Mouse (Mus musculus) ES-E14 (cell line): ENCODE results near the gene Mlkl.

Source experiments
- CHD2 ChIP-seq: IDR thresholded peaks from 2 replicates; pipeline ENCODE4 v1.6.1; 2014; ENCODE audit warnings: mild to moderate bottlenecking, low read depth, low read length, inconsistent platforms
- HCFC1 ChIP-seq: IDR thresholded peaks from 2 replicates; pipeline ENCODE4 v1.6.1; 2012; ENCODE audit warnings: low read length, inconsistent platforms, borderline replicate concordance; ENCODE audit not compliant: insufficient read depth
- MAFK ChIP-seq: IDR thresholded peaks from 2 replicates; pipeline ENCODE4 v1.6.1; 2014; ENCODE audit warnings: mild to moderate bottlenecking, low read depth, low read length, inconsistent platforms; ENCODE audit not compliant: insufficient read depth
- ZC3H11A ChIP-seq: IDR thresholded peaks from 2 replicates; pipeline ENCODE4 v1.6.1; 2012; ENCODE audit warnings: low read depth, mild to moderate bottlenecking, inconsistent platforms, low read length, borderline replicate concordance
- ZNF384 ChIP-seq: IDR thresholded peaks from 2 replicates; pipeline ENCODE4 v1.6.1; 2012; ENCODE audit warnings: low read depth, low read length, inconsistent platforms

GRCm38 (mm10) chr8:111352289-111352688 lies 14.3 kb upstream of the Mlkl start:
- TF ChIP-seq HCFC1 (no peak), ZNF384 (no peak), ZC3H11A (no peak), MAFK (no peak), CHD2 (no peak)
